Mouse (Mus musculus) induced T-regulatory cell, adult 2 months (primary cell): ENCODE measurements around the gene Igfbp5.
A peak's percentile ranks its signal among the peaks of the same experiment; 100 is the strongest.

Experiments
- DNase-seq: peaks from one replicate; pipeline ENCODE4 v3.0.0-alpha.2; 2012; ENCODE audit warnings: low read depth

Gene Igfbp5

DNA sequence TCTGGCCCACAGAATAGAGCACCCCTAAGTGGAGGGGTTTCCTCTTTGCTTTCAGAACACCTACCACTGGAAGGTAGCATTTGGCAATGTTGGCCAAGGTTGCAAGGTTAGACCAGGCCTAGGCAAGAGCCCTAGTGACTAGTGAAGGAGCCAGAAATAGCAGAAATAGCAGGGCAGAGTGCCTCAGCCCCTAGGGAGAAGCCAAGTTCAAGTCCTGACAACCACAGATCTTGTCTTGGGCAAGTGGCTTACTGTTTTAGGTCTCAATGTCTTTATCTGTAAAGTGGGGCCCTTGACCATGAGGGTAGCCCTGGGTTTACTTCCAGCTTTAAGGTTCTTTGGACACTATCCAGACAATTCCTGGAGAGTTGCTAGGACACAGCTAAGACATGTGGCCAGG, 5.4 kb downstream of the Igfbp5 start:
- no peak for DNase-seq

DNA sequence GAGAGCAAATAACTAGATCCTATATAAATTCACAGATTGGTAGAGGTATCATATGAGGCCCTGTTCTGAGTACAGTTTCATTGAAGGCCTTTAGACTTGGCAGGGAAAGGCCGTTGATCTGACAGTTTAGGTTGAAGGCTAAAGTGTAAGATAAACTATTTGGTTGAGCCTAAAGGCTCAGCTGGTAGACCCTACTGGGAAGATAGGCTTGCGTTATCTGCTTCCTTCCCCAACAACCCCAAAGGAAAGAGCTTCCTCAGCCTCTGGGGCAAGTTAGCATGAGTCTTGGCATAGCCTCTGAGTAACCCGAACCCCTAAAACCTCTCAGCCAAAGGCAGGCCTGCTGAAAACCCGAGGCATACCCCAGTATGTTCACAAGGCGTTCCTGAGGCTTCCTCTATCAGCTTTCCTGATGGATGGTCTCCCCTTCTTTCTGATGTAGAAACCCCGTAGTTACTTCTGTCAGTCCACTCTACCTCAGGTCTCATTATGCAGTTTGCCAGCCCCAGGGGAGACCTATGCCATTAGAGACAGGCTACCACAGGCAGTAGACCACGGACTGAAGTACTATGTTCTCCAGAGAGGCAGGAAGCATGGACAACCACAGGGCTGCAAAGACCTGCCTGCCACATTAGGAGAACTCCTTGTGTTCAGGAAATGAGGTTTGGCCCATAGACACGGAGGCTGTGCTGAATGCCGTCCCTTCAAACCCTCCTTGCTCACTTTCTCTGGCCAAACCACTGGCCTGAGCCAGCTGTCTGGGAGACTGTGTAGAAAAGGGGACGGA, 6.1 kb downstream of the Igfbp5 start:
- DNase-seq = no peak

DNA sequence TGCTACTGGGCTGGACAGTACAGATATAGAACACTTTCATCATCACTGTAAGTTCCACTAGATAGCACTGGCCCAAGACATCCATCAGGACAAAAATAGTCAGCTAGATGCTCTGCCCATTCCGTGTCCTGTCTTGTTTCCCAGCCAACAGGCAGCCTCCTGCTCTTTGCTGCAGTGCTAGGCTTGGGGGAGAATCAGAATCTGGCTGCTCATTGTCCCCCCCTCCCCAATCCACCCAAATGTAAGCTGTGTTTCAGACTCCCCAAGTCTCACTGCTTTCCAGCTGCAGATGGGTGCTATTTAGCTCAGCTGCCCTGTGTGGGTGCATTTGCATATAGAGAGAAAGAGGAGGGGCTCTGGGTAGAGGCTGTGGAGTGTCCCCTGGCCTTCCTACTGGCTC, 7.3 kb downstream of the Igfbp5 start:
- no peak for DNase-seq

DNA sequence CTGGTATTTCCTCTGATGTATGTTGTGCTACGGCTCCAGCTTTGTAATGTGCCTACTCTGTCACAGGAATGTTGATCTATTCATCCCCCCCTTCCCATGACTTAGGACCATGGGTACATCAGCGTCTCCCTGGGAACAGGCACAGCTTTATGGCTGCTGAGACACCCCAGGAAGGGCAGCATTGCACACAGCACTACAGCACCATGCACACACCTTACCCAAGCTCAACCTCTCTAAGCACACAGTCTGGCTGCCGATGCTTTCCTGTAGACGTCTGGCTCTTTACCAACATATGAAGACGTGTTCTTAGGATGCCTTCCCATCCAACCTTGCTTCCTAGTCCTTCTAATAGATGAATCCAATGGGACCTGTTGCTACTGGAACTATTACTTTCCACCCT, 8.3 kb downstream of the Igfbp5 start:
- no peak for DNase-seq

DNA sequence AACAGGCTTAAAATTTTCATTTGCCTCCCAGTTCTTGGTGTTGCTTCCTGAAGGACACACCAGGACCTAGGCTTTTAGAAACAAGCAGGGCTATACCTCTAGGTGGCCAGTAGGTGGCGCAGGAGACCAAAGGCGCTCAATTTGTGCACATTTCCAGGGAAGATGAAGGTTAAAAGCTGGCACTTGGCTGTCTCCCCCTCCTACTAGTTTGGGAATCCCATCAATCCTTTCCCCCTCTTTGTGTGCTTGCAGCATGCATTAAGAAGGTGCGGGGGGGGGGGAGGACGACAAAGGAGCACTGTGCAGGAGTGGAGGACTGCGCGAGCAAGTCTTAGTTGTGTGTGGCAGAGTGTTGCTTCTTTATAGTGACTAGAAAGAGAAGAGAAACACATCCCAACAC, 8.8 kb downstream of the Igfbp5 start:
- peak; percentile 63 for DNase-seq

DNA sequence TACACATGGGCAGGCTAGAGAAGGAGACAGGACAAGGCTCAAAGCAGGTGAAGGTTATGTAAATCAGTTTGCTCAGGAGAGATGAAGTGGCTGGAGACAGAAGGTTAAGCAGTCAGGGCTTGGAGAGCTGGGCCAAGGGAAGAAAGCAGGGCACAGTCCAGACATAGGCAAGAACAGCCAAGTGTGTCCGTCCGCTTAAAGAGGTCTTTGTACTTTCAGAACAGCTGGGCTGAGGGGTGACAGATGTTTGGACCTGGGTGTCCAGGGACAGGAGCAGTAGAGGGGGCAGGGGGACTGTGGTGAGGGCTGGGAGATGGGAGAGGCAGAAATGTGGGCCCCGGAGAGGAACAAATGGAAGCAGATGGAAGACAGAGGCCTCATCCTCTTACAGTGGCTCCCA, 10.4 kb downstream of the Igfbp5 start:
- DNase-seq = no peak

DNA sequence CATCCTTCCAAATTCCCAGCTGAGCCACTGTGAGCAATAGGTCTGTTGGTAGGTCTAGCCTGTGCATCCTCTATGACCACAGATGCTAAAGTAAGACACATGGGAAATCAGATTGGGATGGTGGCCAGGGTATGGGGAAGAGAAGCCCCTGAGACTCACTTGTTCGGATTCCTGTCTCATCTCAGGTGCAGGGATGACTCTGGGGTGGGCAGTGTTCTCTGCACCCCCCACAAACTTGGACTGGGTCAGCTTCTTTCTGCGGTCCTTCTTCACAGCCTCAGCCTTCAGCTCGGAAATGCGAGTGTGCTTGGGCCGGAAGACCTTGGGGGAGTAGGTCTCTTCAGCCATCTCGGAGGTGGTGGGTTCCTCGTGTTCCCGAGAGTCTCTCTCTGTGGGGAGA, 11.0 kb downstream of the Igfbp5 start:
- no peak for DNase-seq

DNA sequence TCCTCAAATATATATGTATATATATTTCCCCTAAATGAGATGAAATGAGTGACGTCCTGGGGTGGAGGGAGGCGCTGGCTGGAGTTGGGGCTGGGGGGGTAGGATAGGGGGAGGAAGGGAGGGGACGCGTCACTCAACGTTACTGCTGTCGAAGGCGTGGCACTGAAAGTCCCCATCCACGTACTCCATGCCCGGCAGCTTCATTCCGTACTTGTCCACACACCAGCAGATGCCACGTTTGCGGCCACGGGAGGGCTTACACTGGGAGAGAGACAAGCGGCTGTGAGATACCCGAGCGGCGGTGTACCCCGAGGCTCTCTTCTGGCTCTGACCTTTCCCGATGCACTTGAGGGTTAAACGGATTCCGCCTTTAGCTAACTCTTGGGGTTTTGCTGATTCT, 12.4 kb downstream of the Igfbp5 start:
- no peak for DNase-seq

DNA sequence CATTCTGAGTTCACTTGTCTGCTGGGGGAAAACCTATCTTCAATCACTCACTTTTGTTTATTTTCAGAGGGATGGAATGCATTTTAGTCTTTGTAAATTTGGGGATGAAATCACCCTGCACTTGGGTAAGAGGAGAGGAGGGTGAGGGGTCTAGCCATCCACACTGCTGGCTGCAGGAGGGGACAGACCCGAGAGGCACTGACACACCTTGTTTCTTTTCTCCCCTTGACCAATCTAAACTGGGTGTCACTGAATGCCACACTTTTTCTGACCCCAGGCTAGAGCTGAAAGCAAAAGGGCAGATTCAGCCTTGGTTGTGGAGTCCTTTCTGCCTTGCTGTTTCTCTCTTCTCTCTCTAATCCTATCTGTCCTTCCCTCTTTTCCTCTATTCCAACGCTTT, 13.0 kb downstream of the Igfbp5 start:
- DNase-seq = no peak

DNA sequence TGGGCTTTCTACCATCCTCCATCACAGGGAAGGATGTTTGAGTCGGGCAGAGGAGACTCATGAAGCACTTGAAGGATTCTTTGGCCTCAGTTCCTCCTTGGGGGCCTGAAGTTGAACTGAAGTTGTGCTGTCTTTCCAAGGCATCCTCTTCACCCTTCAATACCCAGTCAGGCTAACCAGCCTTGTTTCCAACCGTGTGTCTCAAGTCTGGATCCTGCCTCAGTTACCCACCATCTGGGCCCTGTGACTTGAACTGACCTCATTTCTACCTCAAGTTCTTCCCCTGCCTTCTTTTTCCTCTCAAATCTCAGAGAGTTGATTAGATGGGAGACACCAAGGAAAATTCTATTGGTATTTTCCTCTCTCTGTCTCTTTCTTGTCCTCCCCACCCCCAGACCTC, 14.2 kb downstream of the Igfbp5 start:
- DNase-seq = no peak

DNA sequence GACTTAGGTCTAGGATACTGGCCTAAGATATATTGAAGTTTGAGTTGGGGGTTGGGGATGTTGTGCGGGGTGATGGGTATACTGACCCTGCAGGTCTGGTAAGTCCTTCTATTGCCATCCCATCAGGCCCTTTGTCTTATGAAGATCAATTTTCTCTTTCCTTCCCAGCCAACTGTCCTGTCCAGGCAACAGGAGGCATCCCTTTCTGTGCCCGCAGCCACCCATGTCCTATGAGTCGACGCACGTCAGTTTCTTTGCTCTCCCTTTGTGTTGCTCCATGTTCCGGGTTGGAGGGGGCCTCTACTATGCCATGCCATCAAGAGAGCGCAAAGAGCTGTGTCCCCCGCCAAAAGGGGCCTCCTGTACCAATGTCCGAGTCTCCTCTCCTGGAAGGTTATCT, 14.7 kb downstream of the Igfbp5 start:
- no peak for DNase-seq

DNA sequence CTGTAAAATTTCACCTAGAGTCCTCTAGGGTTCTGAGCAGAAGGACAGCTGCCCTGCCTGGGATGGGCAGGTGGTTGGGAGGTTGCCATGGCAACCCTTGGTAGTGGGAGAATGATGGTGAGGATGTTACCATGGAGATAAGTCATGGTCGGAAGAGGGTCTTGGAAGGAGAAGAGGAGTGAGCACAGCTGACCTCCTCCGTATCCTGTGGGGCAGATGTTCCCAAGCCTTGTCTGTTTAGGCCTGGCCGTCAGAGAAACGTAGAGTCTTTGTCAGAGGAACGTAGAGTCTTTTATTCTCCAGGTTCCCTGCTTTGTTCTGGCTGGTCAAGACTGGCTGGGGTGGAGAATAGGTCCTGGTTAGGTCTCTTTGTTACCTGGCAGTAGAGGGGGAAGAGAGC, 15.8 kb downstream of the Igfbp5 start:
- DNase-seq = no peak

DNA sequence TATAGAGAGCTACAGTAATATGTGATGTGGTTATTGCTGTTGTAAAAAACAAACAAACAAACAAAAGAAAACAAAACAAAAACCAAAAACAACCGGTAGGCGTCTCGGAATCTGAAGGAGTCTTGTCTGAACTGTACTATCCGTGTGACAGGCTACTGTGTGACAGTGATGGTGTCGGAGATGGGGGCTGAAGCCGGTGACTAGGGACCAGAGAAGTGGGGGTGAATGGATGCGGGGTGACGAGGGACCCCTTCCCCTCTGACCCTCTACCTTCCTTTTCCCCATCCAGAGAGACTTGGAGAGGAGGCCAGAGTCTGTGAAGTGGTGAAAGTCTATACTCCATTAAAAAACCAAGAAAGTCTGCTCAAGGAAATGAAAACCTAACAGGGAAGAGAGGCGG, 16.4 kb downstream of the Igfbp5 start:
- DNase-seq = no peak

DNA sequence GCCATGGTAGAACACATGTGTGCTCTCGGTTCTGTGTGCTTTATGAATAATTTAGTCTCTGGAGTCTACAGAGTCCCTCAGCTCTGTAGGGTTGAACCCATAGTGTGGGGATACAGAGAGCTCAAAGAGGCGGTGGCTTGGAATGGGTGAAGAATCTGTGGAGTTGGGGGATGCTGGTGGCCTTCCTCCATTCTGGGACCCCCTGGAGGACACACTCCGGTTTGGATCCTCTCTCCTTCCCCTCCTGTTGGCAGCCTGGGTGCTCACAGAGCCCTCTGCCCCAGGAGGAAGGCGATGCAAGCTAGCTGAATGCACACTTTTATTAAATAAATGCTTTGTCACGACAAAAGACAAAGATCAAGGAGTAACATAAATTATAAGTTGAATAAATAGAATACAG, 17.1 kb downstream of the Igfbp5 start:
- DNase-seq = no peak

DNA sequence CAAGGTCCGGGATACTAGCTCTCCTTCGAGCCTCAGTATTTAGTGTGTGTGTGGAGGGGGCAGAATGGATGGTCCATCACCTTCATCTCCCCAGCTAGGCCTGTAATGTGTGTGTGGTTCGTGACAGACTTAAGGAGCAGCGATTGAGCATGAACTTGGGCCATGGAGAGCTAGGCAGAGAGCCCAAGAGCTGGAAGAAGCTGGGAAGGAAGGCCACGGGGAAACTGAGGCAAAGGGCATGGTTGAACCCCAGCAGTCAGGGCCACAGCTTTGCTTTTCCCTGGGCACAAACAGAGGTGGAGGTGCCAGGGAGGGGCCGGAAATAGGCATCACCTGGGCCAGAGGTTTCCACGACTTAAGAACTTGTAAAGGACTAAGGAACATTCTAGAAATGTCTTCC, 17.5 kb downstream of the Igfbp5 start:
- no peak for DNase-seq

DNA sequence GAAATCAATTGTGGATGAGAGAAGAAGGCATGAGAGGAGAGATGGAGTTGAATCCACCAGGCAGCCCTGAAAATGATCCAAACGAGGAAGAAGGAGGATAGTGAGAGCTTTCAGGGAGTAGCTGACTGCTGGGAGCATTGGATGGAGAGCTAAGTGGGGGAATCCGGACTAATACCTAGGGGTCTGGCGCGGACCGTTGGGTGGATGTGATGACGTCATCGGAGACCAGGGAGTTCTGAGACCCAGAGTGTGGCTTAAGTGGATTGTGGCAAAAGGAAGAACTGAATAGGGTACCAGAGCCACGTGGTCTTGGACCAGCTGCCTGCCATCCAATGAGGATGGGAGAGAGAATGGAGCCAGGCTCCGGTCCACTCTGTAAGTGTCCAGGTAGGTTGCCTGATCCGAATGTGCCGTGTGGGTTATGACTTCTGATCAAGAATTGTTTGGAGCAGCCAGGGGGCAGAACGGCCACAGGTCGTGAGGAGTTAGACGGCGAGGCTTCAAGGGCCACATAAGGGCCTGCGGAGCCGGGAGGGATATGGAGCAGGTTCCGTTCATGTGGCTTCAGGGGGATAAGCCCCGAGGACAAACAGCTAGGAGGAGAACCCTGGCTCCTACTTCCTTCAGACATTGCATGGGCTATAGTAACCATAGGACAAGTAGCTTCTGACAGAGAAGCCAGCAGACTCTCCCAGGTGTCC, 18.3 kb downstream of the Igfbp5 start:
- DNase-seq = no peak

DNA sequence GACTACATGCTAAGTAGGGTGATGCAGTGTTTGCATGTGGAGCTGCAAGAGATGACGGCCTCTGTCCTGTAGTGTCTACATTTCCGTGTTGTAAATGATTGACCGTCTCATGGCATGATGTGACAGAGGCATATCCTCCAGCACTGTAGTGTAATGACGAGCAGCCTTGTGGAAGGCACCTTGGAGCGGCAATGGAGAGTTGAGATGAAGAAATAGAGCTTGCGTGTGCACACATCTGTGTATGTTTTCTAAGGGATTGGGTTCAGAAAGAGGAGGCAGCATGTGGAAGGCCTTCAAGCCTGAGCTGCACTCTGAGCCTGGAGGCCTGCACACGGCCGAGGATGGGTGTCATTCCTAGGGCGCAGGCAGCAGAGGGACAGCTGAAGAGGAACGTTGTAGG, 19.0 kb downstream of the Igfbp5 start:
- no peak for DNase-seq

DNA sequence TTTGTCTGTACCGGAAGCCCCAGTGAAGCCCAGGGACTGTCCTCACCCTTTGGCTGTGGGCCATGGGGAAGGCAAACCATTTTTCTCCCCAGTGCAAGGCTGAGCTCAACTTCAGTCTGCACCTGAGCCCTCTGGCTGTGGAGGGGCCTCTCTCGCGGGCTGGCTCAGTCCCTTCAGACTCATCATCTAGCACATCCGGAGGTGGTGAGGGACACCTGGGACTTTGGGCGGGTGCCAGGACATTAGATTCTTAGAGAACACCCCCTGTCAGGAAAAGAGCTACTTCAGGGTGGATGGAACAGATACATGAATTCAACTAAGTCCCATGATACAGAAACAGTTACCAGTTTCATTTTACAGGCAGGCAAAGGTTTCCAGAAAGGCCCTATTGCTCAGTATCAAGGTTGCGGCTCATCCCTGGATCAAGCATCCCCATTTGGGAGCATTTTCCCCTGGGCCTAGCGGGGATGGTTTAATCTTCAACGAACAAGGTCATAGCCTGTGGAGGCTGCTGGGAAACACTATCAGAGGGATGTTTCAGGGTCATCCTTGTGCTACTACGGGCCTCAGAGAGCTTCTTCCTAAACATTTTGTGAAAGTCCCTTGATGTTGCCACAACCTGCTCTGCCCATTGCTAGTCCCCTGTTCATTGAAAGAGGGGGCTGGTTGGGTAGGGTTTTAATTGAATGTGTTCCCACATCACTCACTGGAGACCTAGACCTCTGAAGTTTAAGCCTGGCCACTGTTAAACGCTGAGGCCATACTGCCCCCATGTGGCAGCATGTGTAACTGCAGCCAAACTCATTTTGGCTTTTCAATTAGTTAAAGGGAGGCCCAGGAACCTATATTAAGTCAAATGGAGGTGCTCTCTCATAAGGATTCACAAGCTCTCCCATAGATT, 20.1 kb downstream of the Igfbp5 start:
- DNase-seq = peak; percentile 61

DNA sequence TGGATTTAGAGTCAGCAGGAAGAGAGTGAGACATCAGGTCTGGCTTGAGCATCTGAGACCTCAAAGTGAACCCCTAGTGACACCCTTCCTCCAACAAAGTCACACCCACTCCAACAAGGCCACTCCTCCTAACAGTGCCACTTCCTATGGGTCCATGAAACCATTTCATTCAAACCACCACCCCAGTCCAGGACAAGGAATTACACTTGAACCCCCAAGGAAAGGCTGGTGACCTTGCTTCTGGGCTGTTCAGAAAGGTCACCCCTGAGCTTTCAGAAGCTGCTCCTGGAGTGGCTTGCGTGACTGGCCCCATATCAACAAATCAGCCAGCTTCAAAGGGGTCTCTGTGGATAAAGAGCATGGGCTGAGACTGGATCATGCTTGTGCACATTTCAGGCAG, 20.9 kb downstream of the Igfbp5 start:
- no peak for DNase-seq

DNA sequence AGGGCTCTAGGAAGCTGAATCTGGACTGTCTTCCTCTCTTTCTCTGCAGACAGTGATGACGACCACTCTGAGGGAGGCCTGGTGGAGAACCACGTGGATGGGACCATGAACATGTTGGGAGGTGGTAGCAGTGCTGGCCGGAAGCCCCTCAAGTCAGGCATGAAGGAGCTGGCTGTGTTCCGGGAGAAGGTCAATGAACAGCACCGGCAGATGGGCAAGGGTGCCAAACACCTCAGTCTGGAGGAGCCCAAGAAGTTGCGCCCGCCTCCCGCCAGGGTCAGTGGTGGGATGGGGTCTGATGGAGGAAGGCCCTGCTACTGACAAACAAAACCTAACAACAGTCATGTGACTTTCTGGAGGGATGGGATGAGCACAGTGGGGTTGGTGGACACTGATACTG, 25.6 kb downstream of the Igfbp5 start:
- no peak for DNase-seq

DNA sequence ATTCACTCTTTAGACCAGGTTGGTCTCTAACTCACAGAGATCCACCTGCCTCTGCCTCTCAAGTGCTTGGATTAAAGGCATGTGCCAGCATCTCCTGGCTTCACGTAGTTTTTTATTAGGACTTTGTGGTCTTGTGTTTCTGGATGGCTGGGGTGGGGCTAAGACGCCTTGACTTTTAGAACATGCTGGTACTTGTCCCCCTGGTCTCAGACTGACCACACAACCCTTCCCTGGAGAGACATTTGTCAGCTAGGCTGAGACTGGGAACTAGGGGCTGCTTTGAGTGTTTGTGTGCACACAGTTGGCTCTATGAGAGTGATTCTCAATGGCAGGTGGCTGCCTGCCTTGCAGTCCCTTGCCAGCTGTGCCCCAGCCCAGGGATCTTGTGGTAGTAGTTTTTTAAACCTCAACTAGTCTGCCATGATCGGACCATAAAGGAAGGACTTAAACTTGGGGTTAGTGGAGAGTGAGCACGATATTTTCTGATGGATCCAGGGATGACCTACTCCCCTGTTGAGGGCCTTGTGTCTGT, 26.8 kb downstream of the Igfbp5 start:
- DNase-seq = no peak

DNA sequence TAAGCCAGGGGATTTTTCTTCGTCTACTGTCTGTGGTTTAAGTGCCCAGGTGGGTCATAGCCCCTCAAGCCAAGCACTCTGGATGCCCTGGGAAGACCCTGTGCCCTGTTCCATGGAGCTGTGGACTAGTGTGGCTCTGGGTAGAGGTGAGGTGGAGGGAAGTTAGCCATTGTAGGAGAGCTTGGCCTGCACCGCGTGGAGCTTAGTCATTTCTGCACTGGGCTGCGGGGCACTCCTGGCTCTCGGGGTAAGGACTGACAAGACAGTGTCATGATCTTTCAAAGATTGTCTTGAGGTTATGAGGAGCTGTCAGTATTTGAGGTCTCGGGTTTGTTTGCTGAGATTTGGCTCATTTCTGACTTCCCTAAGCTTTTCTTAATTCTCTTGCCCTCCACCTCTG, 30.0 kb downstream of the Igfbp5 start:
- no peak for DNase-seq
